Mouse (Mus musculus) forebrain, embryonic 16.5 days (tissue): ENCODE data around the gene Prkag3. TPM values are rescaled to one million over a fixed set of nuclear protein-coding genes. Genes with fewer than 3 reads are reported as not detected.

Experiments
- ATAC-seq: fragments of 200-750 bp; cut with Nextera tagmentation; 2 replicates; pipeline ENCODE4 v1.8.0; 2017; ENCODE audit warnings: mild to moderate bottlenecking, moderate library complexity
- H3K27ac ChIP-seq: fragments of 300-500 bp; sonication (generic); 2 replicates; pipeline ENCODE4 v1.5.1; 2014; ENCODE audit warnings: low read length, control low read depth
- H3K27me3 ChIP-seq: fragments of 300-500 bp; sonication (generic); replicated peaks from 2 replicates; pipeline ENCODE4 v1.6.1; 2014; ENCODE audit warnings: low read length; ENCODE audit not compliant: control insufficient read depth, insufficient read depth
- H3K36me3 ChIP-seq: fragments of 300-500 bp; sonication (generic); 2 replicates; pipeline ENCODE4 v1.6.1; 2014; ENCODE audit not compliant: control insufficient read depth, insufficient read depth
- H3K4me1 ChIP-seq: fragments of 300-500 bp; sonication (generic); replicated peaks from 2 replicates; pipeline ENCODE4 v1.6.1; 2014; ENCODE audit warnings: low read length; ENCODE audit not compliant: control insufficient read depth, insufficient read depth
- H3K4me2 ChIP-seq: fragments of 300-500 bp; sonication (generic); 2 replicates; pipeline ENCODE4 v1.6.1; 2014; ENCODE audit warnings: mild to moderate bottlenecking, low read length, control low read depth
- H3K4me3 ChIP-seq: fragments of 300-500 bp; sonication (generic); replicated peaks from 2 replicates; pipeline ENCODE4 v1.5.1; 2014; ENCODE audit warnings: mild to moderate bottlenecking, low read length, control low read depth
- H3K9ac ChIP-seq: fragments of 300-500 bp; sonication (generic); replicated peaks from 2 replicates; pipeline ENCODE4 v1.6.1; 2014; ENCODE audit warnings: low read depth, low read length, control low read depth
- H3K9me3 ChIP-seq: fragments of 300-500 bp; sonication (generic); 2 replicates; pipeline ENCODE4 v1.6.1; 2016; ENCODE audit warnings: low read length; ENCODE audit not compliant: control insufficient read depth
- WGBS: fragments of 180-500 bp; shearing (Covaris S2); extraction: QIAGEN DNeasy Blood & Tissue Kit; methylation state at CpG from one replicate; pipeline ENCODE4 v1.1.7; 2014; 5-methylcytosine and 5-hydroxymethylcytosine counted together
- polyA plus RNA-seq: library from polyadenylated mRNA; unstranded; fragments of >200 nt; fragmentation: Nextera tagmentation; extraction: Ambion mirVana; gene quantifications from 2 replicates; pipeline ENCODE4 v1.2.1, GENCODE M21; 2015

Prkag3 gene
- polyA plus RNA-seq, 1 experiment from 2014 or later = not detected

DNA sequence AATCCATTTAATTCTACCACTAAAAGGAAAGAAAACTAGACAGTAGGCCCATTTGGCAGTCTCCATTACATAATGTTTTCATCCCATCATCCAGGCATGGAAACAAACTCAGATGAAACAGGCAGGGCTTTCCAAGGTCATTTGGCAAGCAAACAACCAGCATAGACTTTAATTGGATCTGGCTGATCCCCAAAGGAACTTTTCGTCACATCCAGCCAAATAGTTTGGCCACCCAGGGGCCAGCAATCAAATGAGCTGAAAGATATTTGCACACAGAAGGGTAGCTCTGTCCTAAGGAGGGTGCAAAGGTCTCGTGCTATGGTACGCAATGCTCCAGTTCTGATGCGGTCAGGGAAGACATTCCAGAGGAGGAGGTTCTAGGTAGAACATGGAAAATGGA, 1.7 kb upstream of the Prkag3 start:
- Histone ChIP-seq H3K4me1 (0 out of 2 replicates have a peak, but pooled peaks cover 3% of the 10 kb centered on the region), H3K9ac (no peak overlapping the region), H3K27me3 (0 out of 2 replicates have a peak, but pooled peaks cover 2% of the 10 kb centered on the region), H3K4me3 (no peak overlapping the region), H3K9me3 (no peaks in the 10 kb centered on the region), H3K36me3 (no peaks in the 10 kb centered on the region), H3K27ac (no peak overlapping the region), H3K4me2 (no peak overlapping the region)
- WGBS = 56% methylated on average over 4 of the region's 4 CpGs
- ATAC-seq = no peak

DNA sequence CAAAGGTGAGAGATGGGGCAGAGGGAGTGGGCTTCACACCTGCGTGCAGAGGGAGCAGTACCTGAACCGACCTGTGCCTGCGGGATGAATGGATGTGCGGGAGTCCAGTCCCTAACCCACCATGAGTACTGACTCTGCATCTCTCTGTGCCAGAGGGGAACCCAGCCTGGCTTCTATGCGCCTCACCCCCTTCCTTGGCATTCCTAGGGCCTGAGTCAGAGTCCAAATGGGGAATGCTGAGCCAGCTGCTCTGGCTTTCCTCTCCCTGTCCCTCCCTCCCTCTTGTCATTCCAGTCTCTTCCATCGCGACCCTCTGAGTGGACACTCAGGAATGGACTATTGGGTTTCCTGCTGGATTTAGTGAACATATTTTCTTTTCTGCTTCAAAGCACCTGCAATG, 280 bp upstream of the Prkag3 start:
- Histone ChIP-seq H3K4me1 (0 out of 2 replicates have a peak, but pooled peaks cover 3% of the 10 kb centered on the region), H3K27ac (no peak overlapping the region), H3K9me3 (no peaks in the 10 kb centered on the region), H3K4me3 (no peak overlapping the region), H3K9ac (no peak overlapping the region), H3K27me3 (no peaks in the 10 kb centered on the region), H3K4me2 (no peak overlapping the region), H3K36me3 (no peaks in the 10 kb centered on the region)
- 63% methylated on average over 7 of the region's 7 CpGs for WGBS
- ATAC-seq = no peak

DNA sequence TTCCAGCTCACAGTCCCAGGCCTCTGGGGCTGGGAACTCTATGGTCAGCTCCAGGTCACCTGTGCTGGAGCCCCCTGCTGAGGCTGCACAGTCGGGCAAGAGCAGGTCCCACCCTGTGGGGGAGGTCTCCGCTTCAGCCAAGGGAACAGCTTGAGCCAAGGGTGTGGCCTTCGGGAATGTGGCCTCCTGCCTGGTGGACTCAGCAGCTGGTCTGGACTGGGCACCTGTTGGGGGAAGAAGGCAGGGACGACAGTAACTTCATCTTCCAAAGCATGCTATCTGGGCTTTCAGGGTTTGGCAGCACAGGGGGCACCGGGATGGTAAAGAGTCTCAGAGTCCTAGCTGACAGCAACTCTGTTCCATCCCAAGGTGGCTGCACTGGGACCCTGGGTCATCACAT, 1.7 kb downstream of the Prkag3 start:
- Histone ChIP-seq H3K4me2 (no peak overlapping the region), H3K9ac (no peak overlapping the region), H3K27ac (no peak overlapping the region), H3K36me3 (no peaks in the 10 kb centered on the region), H3K27me3 (no peaks in the 10 kb centered on the region), H3K4me3 (no peak overlapping the region), H3K4me1 (0 out of 2 replicates have a peak, but pooled peaks cover 3% of the 10 kb centered on the region), H3K9me3 (no peaks in the 10 kb centered on the region)
- 73% methylated on average over 5 of the region's 5 CpGs for WGBS
- no peak for ATAC-seq

DNA sequence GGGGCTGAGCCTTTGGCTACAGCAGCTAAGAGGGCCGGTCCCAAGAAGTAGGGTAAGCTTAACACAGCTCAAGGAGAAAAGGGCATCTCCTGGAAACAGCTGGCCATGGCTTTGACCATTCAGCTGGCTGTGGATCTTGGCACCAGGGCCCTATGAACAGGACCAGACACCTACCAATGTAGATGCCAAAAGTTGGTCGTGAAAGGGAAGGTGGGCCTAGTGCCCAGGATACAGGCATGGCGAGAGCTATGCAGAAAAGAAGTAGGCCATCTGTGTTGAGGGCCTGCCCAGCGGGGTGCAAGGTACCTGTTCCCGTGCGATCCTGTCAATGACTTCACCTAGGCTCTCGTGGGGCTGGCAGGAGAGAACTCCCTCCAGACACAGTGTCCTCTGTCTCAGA, 8.2 kb downstream of the Prkag3 start:
- no peak overlapping the region for H3K9ac ChIP-seq

DNA sequence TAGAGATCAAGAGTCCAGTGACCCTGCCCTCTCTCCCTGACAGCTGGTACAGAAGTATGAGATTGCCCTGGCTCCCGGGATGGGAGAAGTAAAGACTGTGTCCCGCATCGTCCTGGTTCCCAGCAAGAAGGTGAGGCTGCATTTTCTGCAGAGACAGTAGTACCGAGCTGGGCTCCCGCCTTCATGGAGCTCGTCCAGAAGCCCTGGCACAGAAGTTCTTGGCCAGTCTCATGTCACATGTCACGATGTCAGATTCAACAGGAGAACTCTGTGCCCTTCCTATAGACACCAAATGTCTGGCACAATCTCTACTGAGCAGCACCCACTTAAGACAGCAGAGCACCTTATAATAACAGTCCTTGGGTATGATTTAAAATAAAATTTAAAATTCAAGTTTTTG, 11.5 kb downstream of the Prkag3 start:
- ATAC-seq = no peak
- Histone ChIP-seq H3K4me1 (no peaks in the 10 kb centered on the region), H3K9me3 (no peaks in the 10 kb centered on the region), H3K27ac (no peak overlapping the region), H3K4me2 (no peak overlapping the region), H3K9ac (no peak overlapping the region), H3K27me3 (no peaks in the 10 kb centered on the region), H3K36me3 (no peaks in the 10 kb centered on the region), H3K4me3 (no peak overlapping the region)
- 86% methylated on average over 7 of the region's 7 CpGs for WGBS

More for the DNA sequence above, 8.2 kb downstream of the Prkag3 start:
- no peak for ATAC-seq
- Histone ChIP-seq H3K27me3 (no peaks in the 10 kb centered on the region), H3K36me3 (no peaks in the 10 kb centered on the region), H3K9me3 (no peaks in the 10 kb centered on the region), H3K4me2 (no peak overlapping the region), H3K4me1 (no peaks in the 10 kb centered on the region), H3K27ac (no peak overlapping the region), H3K4me3 (no peak overlapping the region)
- 74% methylated on average over 7 of the region's 7 CpGs for WGBS

DNA sequence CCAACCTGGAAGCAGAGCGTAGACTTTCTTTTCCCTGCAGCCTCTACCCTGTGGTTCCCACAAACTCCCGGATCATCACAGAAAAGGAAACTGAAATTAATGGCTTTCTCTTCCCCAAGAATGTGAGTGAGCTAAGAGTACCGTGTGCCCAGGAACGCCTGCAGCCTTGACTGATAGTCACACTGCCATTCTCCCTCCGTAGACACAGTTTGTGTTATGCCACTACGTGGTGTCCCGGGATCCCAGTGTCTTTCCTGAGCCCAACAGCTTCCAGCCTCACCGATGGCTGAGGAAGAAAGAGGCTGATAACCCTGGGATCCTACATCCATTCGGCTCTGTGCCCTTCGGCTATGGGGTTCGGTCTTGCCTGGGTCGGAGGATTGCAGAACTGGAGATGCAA, 12.0 kb downstream of the Prkag3 start:
- H3K9me3 ChIP-seq = no peaks in the 10 kb centered on the region
- H3K4me3 ChIP-seq = no peak overlapping the region
- no peaks in the 10 kb centered on the region for H3K27me3 ChIP-seq
- ATAC-seq = no peak
- H3K9ac ChIP-seq = no peak overlapping the region
- no peak overlapping the region for H3K27ac ChIP-seq
- H3K4me1 ChIP-seq = no peaks in the 10 kb centered on the region
- no peaks in the 10 kb centered on the region for H3K36me3 ChIP-seq
- WGBS = 90% methylated on average over 12 of the region's 12 CpGs
- H3K4me2 ChIP-seq = no peak overlapping the region

DNA sequence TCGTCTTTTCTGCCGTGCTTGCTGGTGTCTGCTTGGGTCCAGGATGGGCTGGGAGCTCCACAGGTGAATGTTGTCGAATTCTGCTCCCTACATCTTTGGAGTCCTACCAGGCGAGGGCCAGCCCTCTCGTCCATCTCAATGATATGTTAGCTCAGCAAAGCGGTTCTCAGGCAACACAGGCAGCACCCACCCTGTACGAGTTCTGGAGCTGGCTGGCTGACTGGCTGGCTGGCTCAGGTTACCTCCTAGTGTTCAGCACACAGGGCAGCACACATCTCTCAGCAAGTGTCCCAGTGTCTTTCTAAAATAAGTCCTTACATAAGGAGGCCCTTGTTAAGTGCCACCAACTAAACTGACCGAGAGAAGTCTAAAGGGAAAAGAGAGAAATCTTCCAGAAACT, 20.6 kb downstream of the Prkag3 start:
- no peaks in the 10 kb centered on the region for H3K9me3 ChIP-seq
- no peaks in the 10 kb centered on the region for H3K36me3 ChIP-seq
- ATAC-seq = no peak
- no peak overlapping the region for H3K4me2 ChIP-seq
- 79% methylated on average over 8 of the region's 8 CpGs for WGBS
- H3K4me1 ChIP-seq = no peaks in the 10 kb centered on the region
- H3K4me3 ChIP-seq = no peak overlapping the region
- H3K27ac ChIP-seq = no peak overlapping the region
- H3K9ac ChIP-seq = no peak overlapping the region
- H3K27me3 ChIP-seq = no peaks in the 10 kb centered on the region

DNA sequence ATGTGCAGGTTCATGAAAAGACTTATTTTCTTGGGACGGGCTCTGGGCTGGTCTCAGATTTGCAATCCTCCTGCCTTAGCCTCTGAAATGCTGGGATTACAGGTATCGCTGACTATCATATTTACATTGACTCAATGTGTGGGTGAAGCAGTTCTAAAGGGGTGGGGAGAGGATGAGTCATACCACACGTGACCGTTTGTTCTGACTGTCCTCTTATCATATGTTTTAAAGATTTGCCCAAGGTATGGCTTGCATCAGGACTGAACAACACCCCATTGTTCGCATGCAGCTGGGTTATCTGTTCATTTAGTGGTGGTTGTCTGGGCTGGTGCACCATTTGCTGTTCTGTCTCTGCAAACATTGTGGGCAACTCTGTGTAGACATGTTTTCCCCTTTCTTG, 22.3 kb downstream of the Prkag3 start:
- Histone ChIP-seq H3K27ac (no peak overlapping the region), H3K4me3 (no peak overlapping the region), H3K36me3 (no peaks in the 10 kb centered on the region), H3K27me3 (no peaks in the 10 kb centered on the region), H3K9ac (no peak overlapping the region), H3K9me3 (no peaks in the 10 kb centered on the region), H3K4me2 (no peak overlapping the region), H3K4me1 (no peaks in the 10 kb centered on the region)
- ATAC-seq = no peak
- WGBS = 89% methylated on average over 5 of the region's 5 CpGs

DNA sequence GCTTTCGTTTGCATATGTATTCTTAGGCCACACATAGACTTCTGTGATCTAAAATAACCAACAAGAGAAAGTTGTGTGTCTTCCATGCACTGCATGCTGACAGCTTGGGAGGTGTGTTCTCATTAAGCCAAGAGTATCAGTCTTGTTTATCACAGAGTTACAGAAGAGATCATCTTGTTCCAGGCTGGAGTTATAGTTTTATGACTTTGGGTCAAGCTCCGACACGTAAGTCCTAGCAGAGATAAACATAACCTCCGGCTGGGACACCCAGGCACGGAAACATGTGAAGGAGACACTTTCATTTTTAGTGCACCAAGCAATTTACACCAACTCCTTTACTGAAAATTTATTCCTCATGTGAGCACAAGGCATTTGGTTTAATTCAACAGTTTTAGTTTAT, 22.9 kb downstream of the Prkag3 start:
- H3K9me3 ChIP-seq = no peaks in the 10 kb centered on the region
- no peak overlapping the region for H3K4me2 ChIP-seq
- no peak for ATAC-seq
- no peaks in the 10 kb centered on the region for H3K4me1 ChIP-seq
- H3K27ac ChIP-seq = no peak overlapping the region
- H3K27me3 ChIP-seq = no peaks in the 10 kb centered on the region
- WGBS = 89% methylated on average over 5 of the region's 5 CpGs
- no peak overlapping the region for H3K9ac ChIP-seq
- no peak overlapping the region for H3K4me3 ChIP-seq
- H3K36me3 ChIP-seq = no peaks in the 10 kb centered on the region

DNA sequence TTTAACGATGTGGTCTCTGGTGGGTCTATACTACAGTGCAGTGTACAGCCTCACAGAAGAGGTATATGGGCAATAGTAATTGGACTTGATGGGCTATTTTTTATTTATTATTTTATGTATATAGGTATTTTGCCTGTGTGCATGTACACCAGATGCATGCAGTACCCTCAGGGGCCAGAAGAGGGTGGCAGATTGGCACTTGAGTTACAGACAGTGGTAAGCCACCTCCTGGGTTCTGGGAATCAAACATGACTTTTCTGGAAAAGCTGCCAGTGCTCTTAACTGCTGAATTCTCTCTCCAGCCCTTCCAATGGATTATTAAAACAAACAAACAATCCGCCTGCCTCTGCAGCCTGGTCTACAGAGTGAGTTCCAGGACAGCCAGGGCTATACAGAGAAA, 25.3 kb downstream of the Prkag3 start:
- Histone ChIP-seq H3K4me2 (no peak overlapping the region), H3K9me3 (no peaks in the 10 kb centered on the region), H3K4me1 (no peaks in the 10 kb centered on the region), H3K9ac (no peak overlapping the region), H3K27me3 (no peaks in the 10 kb centered on the region), H3K36me3 (no peaks in the 10 kb centered on the region), H3K4me3 (no peak overlapping the region), H3K27ac (no peak overlapping the region)
- 75% methylated on average over 2 of the region's 2 CpGs for WGBS
- ATAC-seq = no peak
